Mouse (Mus musculus): Measurements from ENCODE around the gene Myrfl. TPM values are rescaled to one million over a fixed set of nuclear protein-coding genes. Genes with fewer than 3 reads are reported as not detected.

Myrfl gene
- 7.9 and 8.2 TPM in 2 replicates for polyA plus RNA-seq (2015; fragmentation: Nextera tagmentation; extraction: Ambion mirVana)

GRCm38 (mm10) chr10:116896336-116897177, at the start of gene Myrfl:
Myrfl (minus strand) TSS chr10:116896919.
- Histone ChIP-seq H3K27ac (peak within 1 kb of the TSS; percentile 71), H3K36me3 (no peaks in the 10 kb centered on the region), H3K9ac (peak within 1 kb of the TSS; percentile 34), H3K9me3 (no peaks in the 10 kb centered on the region), H3K4me3 (replicated peaks) (peak within 1 kb of the TSS; percentile 30), H3K4me2 (replicated peaks) (peak within 1 kb of the TSS; percentile 33), H3K27me3 (replicated peaks) (no peaks in the 10 kb centered on the region), H3K4me1 (replicated peaks) (no peaks in the 10 kb centered on the region)
- ATAC-seq = peak; percentile 85
- 62% methylated on average over 17 of the region's 17 CpGs for WGBS

- Histone ChIP-seq H3K4me2 (replicated peaks) (no peak overlapping the region), H3K4me1 (replicated peaks) (peaks cover 7% of the 10 kb centered on the region; the same call in 1 of the 2 replicates), H3K4me3 (replicated peaks) (no peak overlapping the region), H3K9ac (no peak overlapping the region), H3K36me3 (0 out of 2 replicates have a peak, but pooled peaks cover 6% of the 10 kb centered on the region), H3K27ac (no peak overlapping the region), H3K9me3 (no peaks in the 10 kb centered on the region), H3K27me3 (replicated peaks) (no peaks in the 10 kb centered on the region)
- 60% methylated on average over 10 of the region's 10 CpGs for WGBS
- no peak for ATAC-seq
Observed at GRCm38 (mm10) chr10:116944940-116945339, 48.2 kb upstream of the Myrfl start.

GRCm38 (mm10) chr10:116944144-116944543, 47.4 kb upstream of the Myrfl start:
- WGBS = 78% methylated on average over 3 of the region's 3 CpGs
- Histone ChIP-seq H3K9me3 (no peaks in the 10 kb centered on the region), H3K4me1 (replicated peaks) (peaks cover 7% of the 10 kb centered on the region; the same call in 1 of the 2 replicates), H3K27me3 (replicated peaks) (no peaks in the 10 kb centered on the region), H3K4me3 (replicated peaks) (no peak overlapping the region), H3K27ac (no peak overlapping the region), H3K36me3 (0 out of 2 replicates have a peak, but pooled peaks cover 6% of the 10 kb centered on the region), H3K9ac (no peak overlapping the region), H3K4me2 (replicated peaks) (no peak overlapping the region)
- no peak for ATAC-seq

GRCm38 (mm10) chr10:116943025-116943424, 46.3 kb upstream of the Myrfl start:
- H3K9ac ChIP-seq = no peak overlapping the region
- no peaks in the 10 kb centered on the region for H3K27me3 ChIP-seq (replicated peaks)
- 92% methylated on average over 6 of the region's 6 CpGs for WGBS

GRCm38 (mm10) chr10:116935028-116935427, 38.3 kb upstream of the Myrfl start:
- no peaks in the 10 kb centered on the region for H3K9me3 ChIP-seq
- 76% methylated on average over 12 of the region's 12 CpGs for WGBS
- H3K4me3 ChIP-seq (replicated peaks) = no peak overlapping the region
- H3K9ac ChIP-seq = no peak overlapping the region
- no peaks in the 10 kb centered on the region for H3K27me3 ChIP-seq (replicated peaks)
- no peak overlapping the region for H3K4me2 ChIP-seq (replicated peaks)
- H3K36me3 ChIP-seq = 0 out of 2 replicates have a peak, but pooled peaks cover 3% of the 10 kb centered on the region
- H3K27ac ChIP-seq = no peak overlapping the region
- H3K4me1 ChIP-seq (replicated peaks) = no peaks in the 10 kb centered on the region
- no peak for ATAC-seq

More at GRCm38 (mm10) chr10:116943025-116943424, 46.3 kb upstream of the Myrfl start:
- Histone ChIP-seq H3K4me3 (replicated peaks) (no peak overlapping the region), H3K36me3 (0 out of 2 replicates have a peak, but pooled peaks cover 6% of the 10 kb centered on the region), H3K27ac (no peak overlapping the region), H3K4me2 (replicated peaks) (no peak overlapping the region), H3K4me1 (replicated peaks) (0 out of 2 replicates have a peak, but pooled peaks cover 3% of the 10 kb centered on the region), H3K9me3 (no peaks in the 10 kb centered on the region)
- no peak for ATAC-seq

- no peak for ATAC-seq
- WGBS = 89% methylated on average over 7 of the region's 7 CpGs
- Histone ChIP-seq H3K4me3 (replicated peaks) (no peak overlapping the region), H3K9ac (no peak overlapping the region), H3K27me3 (replicated peaks) (no peaks in the 10 kb centered on the region), H3K36me3 (0 out of 2 replicates have a peak, but pooled peaks cover 3% of the 10 kb centered on the region), H3K4me2 (replicated peaks) (no peak overlapping the region), H3K4me1 (replicated peaks) (no peaks in the 10 kb centered on the region), H3K27ac (no peak overlapping the region), H3K9me3 (no peaks in the 10 kb centered on the region)
Observed at GRCm38 (mm10) chr10:116933794-116934193, 37.1 kb upstream of the Myrfl start.

GRCm38 (mm10) chr10:116932418-116932817, 35.7 kb upstream of the Myrfl start:
- WGBS = 86% methylated on average over 13 of the region's 13 CpGs
- H3K4me3 ChIP-seq (replicated peaks) = no peak overlapping the region

GRCm38 (mm10) chr10:116931497-116932179, 34.9 kb upstream of the Myrfl start:
- ATAC-seq = no peak
- Histone ChIP-seq H3K4me3 (replicated peaks) (no peak overlapping the region), H3K27ac (no peak overlapping the region), H3K36me3 (no peaks in the 10 kb centered on the region), H3K9me3 (no peaks in the 10 kb centered on the region), H3K27me3 (replicated peaks) (no peaks in the 10 kb centered on the region), H3K4me2 (replicated peaks) (no peak overlapping the region), H3K4me1 (replicated peaks) (no peaks in the 10 kb centered on the region), H3K9ac (no peak overlapping the region)
- 85% methylated on average over 15 of the region's 15 CpGs for whole genome bisulfite sequencing

More at GRCm38 (mm10) chr10:116932418-116932817, 35.7 kb upstream of the Myrfl start:
- no peaks in the 10 kb centered on the region for H3K9me3 ChIP-seq
- no peak overlapping the region for H3K4me2 ChIP-seq (replicated peaks)
- ATAC-seq = no peak
- H3K36me3 ChIP-seq = 0 out of 2 replicates have a peak, but pooled peaks cover 3% of the 10 kb centered on the region
- no peaks in the 10 kb centered on the region for H3K4me1 ChIP-seq (replicated peaks)
- H3K9ac ChIP-seq = no peak overlapping the region
- no peak overlapping the region for H3K27ac ChIP-seq
- no peaks in the 10 kb centered on the region for H3K27me3 ChIP-seq (replicated peaks)

GRCm38 (mm10) chr10:116930936-116931335, 34.2 kb upstream of the Myrfl start:
- H3K27ac ChIP-seq = no peak overlapping the region
- no peak for ATAC-seq
- no peak overlapping the region for H3K4me3 ChIP-seq (replicated peaks)
- H3K9me3 ChIP-seq = no peaks in the 10 kb centered on the region
- no peak overlapping the region for H3K4me2 ChIP-seq (replicated peaks)
- no peaks in the 10 kb centered on the region for H3K4me1 ChIP-seq (replicated peaks)
- no peaks in the 10 kb centered on the region for H3K36me3 ChIP-seq
- WGBS = 76% methylated on average over 6 of the region's 7 CpGs
- H3K9ac ChIP-seq = no peak overlapping the region
- H3K27me3 ChIP-seq (replicated peaks) = no peaks in the 10 kb centered on the region

GRCm38 (mm10) chr10:116930506-116930905, 33.8 kb upstream of the Myrfl start:
- no peaks in the 10 kb centered on the region for H3K4me1 ChIP-seq (replicated peaks)
- WGBS = 72% methylated on average over 7 of the region's 7 CpGs
- no peak overlapping the region for H3K27ac ChIP-seq
- no peak overlapping the region for H3K9ac ChIP-seq
- no peaks in the 10 kb centered on the region for H3K9me3 ChIP-seq
- no peak for ATAC-seq
- no peak overlapping the region for H3K4me3 ChIP-seq (replicated peaks)
- no peak overlapping the region for H3K4me2 ChIP-seq (replicated peaks)
- H3K36me3 ChIP-seq = no peaks in the 10 kb centered on the region
- no peaks in the 10 kb centered on the region for H3K27me3 ChIP-seq (replicated peaks)

GRCm38 (mm10) chr10:116928826-116929225, 32.1 kb upstream of the Myrfl start:
- ATAC-seq = no peak
- H3K9me3 ChIP-seq = no peaks in the 10 kb centered on the region
- no peaks in the 10 kb centered on the region for H3K4me1 ChIP-seq (replicated peaks)
- H3K4me3 ChIP-seq (replicated peaks) = no peak overlapping the region
- WGBS = 76% methylated on average over 3 of the region's 3 CpGs
- H3K4me2 ChIP-seq (replicated peaks) = no peak overlapping the region
- no peak overlapping the region for H3K9ac ChIP-seq
- H3K27ac ChIP-seq = no peak overlapping the region
- H3K27me3 ChIP-seq (replicated peaks) = no peaks in the 10 kb centered on the region
- H3K36me3 ChIP-seq = 0 out of 2 replicates have a peak, but pooled peaks cover 6% of the 10 kb centered on the region

GRCm38 (mm10) chr10:116926428-116927113, 29.9 kb upstream of the Myrfl start:
- Histone ChIP-seq H3K4me3 (replicated peaks) (no peak overlapping the region), H3K27ac (no peak overlapping the region), H3K4me1 (replicated peaks) (no peaks in the 10 kb centered on the region), H3K36me3 (0 out of 2 replicates have a peak, but pooled peaks cover 11% of the 10 kb centered on the region), H3K4me2 (replicated peaks) (no peak overlapping the region), H3K27me3 (replicated peaks) (no peaks in the 10 kb centered on the region), H3K9ac (no peak overlapping the region), H3K9me3 (no peaks in the 10 kb centered on the region)
- 80% methylated on average over 11 of the region's 11 CpGs for WGBS
- no peak for ATAC-seq
